Mouse (Mus musculus) testis, adult 2 months (tissue): ENCODE data around the gene Nek9.

ENCODE experiments used
- CTCF ChIP-seq: fragments of 200-500 bp; IDR thresholded peaks from 2 replicates; pipeline ENCODE4 v1.5.1; 2012; ENCODE audit warnings: low read depth, mild to moderate bottlenecking, inconsistent platforms, low read length, moderate library complexity; ENCODE audit not compliant: control insufficient read depth, insufficient read depth, insufficient replicate concordance
- POLR2A ChIP-seq: fragments of 200-500 bp; IDR thresholded peaks from 2 replicates; pipeline ENCODE4 v1.6.1; 2012; ENCODE audit warnings: low read depth, mild to moderate bottlenecking, inconsistent platforms, low read length, moderate library complexity; ENCODE audit not compliant: control insufficient read depth

- no peak for TF ChIP-seq CTCF
- TF ChIP-seq POLR2A = no peak
Observed at GRCm38 (mm10) chr12:85269821-85270220, 69.3 kb downstream of the Nek9 start.
